Mouse (Mus musculus) cerebral cortex, adult 2 months (tissue): ENCODE results near the gene Ruvbl1.

Experiments
- WGBS: fragments of 180-500 bp; shearing (Covaris S2); methylation state at CpG from one replicate; pipeline ENCODE4 v1.1.7; 2018; 5-methylcytosine and 5-hydroxymethylcytosine counted together

Gene Ruvbl1

DNA sequence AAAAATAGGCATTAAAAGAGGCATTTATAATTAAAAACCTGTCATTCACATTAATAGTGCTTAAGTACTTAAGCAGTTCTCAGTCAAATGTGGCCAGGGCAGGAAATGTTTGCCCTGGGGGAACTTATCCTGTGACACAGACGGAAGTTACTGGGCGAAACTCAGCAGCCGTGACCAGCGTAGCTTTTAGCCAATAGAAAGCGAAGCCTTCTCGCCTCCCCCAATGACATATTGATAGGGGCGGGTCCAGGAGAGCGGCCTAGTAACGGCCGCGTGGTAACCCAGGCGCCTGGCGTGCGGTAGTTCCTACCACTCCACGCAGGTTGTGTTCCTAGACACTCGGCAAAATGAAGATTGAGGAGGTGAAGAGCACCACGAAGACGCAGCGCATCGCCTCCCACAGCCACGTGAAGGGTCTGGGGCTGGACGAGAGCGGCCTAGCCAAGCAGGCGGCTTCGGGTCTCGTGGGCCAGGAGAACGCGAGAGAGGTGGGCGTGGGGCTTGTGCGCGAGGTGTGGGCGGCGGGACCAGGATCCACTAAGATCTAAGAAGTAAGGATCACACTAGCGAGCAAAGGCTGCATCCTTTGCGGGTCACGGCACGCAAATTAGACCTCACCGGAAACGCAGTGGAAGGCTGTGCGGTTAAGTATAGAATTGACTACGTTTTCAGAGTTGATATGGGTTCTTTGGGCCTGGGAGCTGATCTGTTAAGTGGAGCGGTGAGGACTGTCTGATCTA, at the start of gene Ruvbl1:
Ruvbl1 (plus strand) TSS at position 229 of the 740 bp plus-strand sequence.
- under 1% methylated on average over 42 of the region's 42 CpGs for WGBS

DNA sequence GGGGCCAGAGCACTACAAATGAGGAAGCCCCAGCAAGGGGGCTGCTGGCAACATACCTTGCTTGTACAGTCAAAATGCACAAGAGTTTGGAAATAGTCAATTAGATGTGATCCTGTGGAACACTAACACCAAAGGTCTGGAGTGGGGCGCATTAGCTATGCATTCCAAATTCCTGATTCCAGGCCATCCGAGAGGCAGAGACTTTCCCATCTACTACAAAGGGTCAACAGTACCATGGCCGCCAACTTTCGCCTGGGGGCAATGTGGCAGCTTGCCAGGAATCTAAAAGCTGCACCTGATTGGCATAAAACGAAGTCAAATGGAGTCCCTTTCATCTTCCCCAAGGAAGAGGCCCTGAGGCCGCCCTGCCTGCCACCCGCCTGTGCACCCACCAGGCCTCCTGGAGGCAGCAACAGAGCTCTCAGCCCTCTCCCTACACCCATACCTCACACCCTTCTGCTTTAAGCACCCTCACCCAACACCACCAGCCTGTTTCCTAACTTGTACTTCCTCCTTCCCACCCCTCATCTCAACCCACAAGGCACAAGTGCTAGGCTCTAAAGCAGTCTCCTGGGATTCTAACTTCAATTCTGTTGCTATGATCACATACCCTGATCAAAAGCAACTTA, 49.0 kb upstream of the Ruvbl1 start:
- WGBS, result 74% methylated on average over 7 of the region's 7 CpGs

DNA sequence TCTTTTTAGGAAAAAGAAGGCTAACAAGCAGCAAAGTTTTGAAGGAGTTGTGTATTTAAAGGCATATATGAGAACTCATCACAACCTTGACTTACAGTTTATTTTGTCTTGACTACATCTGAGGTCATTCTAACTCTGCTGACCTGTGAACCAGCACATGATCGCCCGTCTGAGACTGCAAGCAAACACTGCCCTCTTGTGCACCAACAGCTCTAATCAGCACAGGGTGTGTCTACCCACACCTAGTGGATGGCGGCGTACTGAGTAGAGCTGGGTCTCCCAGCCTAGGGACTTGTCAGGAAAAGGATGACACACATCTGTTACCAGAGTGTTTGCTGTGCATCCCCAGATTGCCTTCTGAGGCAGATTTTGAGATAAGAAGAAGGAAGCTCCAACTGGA, 34.0 kb upstream of the Ruvbl1 start:
- 41% methylated on average over 4 of the region's 4 CpGs for WGBS

DNA sequence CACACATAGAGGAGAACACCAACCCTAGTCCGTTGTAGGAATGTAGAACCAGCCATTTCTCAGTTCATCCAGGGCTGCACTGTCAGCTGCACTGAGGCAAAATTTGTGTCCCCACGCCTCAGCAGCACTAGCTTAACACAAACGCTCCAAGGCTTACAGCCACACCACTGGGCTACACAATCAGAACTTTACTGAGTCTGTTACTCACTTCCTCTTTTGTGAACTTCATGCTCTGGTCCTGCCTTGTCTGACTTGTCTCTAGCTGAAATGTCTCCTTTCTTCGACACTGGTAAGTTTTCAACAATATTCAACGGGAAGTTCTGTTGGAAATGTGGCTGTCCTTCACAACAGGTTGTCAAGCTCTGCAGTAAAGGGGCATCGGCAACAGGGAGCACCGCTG, 29.6 kb upstream of the Ruvbl1 start:
- 84% methylated on average over 7 of the region's 7 CpGs for WGBS

GRCm38 (mm10) chr6:88439056-88439455, 26.2 kb upstream of the Ruvbl1 start:
- 37% methylated on average over 4 of the region's 4 CpGs for WGBS

DNA sequence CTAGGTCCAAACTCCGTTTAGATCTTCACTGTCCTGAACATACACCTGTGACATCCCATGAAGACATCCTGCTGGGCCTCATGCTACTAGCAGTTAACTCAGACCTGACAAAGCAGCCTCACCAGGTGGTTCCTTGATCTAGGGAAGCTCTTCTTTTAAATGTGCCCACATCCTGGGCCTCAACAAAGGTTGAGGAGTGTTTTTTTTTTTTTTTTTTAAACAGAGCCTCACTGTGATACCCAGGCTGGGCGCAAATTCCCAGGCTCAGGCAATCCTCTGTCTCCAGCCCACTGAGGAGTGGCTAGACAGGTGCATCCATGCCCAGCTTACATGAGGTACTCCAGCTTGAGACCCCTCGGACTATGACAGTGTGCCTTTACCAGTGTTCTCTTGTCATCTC, 22.7 kb upstream of the Ruvbl1 start:
- 88% methylated on average over 3 of the region's 3 CpGs for WGBS

DNA sequence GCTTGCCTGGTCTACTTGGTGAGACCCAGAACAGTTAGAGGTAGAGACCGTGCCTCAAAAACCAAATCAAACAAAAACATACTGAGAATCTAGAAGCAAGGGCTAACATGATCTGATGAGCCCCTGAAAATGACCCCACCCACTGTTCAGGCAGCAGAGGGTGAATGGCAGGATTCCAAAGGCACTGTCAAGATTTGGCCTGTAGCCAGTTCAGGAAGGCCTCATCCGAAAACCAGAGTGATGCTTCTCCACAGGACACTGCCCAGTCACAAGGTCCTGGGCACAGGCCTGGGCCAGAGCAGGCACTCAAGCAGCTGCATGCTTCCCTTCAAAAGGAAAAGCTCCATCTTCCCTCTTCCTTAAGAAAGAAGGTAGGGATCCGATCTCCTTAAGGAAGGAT, 21.8 kb upstream of the Ruvbl1 start:
- WGBS, result 84% methylated on average over 3 of the region's 3 CpGs

- WGBS, result 92% methylated on average over 7 of the region's 7 CpGs
Observed at GRCm38 (mm10) chr6:88444076-88444750, 21.0 kb upstream of the Ruvbl1 start.

GRCm38 (mm10) chr6:88445661-88446060, 19.5 kb upstream of the Ruvbl1 start:
- WGBS, result 12% methylated on average over 5 of the region's 5 CpGs

DNA sequence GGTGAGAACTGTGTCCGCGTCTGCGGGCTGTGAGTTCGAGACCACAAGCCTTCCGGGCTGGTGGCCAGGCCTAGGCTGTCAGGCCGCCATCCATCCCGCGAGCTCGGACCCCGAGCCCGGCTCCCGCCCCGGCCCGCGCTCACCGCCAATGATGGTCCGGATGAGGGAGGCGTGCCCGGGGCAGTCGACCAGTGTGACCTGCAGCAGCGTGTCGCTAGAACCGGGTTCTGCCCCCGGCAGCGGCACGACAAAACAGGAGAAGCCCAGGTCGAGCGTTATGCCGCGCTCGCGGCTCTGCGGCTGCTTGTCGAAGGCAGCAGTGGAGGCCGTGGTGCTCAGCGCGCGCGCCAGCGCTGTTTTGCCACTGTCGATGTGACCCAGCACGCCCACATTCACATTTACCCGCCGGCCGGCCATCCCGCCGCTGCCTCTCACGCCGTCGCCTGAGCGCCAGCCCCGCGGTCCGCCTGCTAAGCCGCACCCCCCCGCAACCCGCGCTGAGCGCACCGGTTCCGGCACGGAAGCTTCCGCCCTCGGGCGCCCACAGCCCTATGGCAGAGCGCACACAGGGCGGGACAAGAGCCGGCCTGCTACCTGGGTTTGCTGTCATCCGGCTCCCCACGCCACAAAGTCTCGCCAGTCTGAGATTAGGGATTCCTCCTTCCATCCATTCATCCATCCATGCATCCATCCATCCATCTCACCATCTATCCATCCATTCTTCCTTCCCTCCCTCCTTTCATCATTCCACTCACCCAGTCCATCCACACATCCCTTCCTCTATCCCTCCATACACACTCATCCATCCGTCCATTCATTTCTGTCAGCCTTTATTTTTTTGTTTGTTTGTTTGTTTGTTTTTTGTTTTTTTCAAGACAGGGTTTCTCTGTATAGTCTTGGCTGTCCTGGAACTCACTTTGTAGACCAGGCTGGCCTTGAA, 18.9 kb upstream of the Ruvbl1 start, which contains the start of gene Eefsec:
Eefsec (minus strand) TSS at position 477 of the 940 bp plus-strand sequence.
- 1% methylated on average over 72 of the region's 72 CpGs for WGBS

GRCm38 (mm10) chr6:88447454-88447853, 17.8 kb upstream of the Ruvbl1 start:
- 49% methylated on average over 4 of the region's 4 CpGs for WGBS

- WGBS, result 85% methylated on average over 2 of the region's 2 CpGs
Observed at GRCm38 (mm10) chr6:88454545-88454944, 10.7 kb upstream of the Ruvbl1 start.

- 61% methylated on average over 6 of the region's 6 CpGs for WGBS
Observed at GRCm38 (mm10) chr6:88469878-88470277, 4.7 kb downstream of the Ruvbl1 start.

DNA sequence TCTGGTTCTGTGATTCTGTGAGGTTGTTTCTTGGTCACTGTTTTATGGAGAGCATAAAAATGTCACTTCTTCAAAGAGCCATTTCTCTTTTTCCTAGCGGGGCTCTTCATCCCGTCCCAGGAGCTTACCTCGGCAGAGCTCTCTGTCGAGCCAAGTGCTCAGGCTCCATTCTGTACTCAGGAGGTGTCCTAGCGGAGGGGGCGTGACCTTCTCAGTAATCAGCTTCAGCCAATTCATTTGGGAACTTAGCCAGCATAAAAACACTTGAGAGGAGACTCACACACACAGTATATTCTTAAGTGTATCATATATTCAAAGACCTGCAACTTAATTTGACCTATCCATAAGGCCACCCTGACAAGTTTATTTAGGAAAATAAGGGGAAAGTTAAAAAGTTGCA, 15.2 kb downstream of the Ruvbl1 start:
- 76% methylated on average over 6 of the region's 6 CpGs for WGBS

DNA sequence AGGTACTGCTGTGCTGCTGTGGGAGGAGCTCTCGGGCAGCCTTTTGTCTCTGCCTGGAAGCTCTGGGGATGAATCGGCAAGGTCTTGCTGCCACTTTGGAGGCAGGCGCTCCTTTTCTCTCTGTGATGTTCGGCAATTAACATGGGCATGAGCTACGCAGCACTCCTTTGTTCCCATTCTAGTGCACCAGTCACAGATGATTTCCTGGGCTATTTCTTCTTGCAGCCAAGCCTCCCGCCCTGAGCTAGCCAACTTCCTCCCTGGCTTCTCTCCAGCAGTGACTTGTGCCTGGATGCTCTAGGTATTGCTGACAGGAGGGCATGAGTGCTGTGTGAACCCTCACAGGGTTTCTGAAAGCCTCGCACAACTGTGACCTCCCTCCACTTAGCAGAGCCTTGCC, 17.9 kb downstream of the Ruvbl1 start:
- WGBS, result 42% methylated on average over 7 of the region's 7 CpGs

DNA sequence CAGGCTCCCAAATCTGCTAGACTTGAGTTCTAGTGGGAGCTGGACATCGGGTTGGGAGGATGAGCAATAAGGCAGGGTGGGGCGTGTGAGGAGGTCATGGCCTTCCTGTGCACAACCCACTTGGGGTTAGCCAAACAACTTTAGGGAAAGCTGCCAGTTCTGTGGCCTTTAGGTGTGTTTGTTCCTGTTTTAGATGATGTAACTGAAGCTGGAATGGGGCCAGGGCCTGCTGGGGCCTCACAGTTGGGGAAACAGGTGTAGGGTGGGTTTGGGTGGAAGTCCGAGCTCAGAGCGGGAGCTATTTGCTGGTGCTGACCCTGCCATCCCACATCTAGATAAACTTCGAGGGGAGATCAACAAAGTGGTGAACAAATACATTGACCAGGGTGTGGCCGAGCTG, 20.2 kb downstream of the Ruvbl1 start:
- 81% methylated on average over 6 of the region's 6 CpGs for WGBS

GRCm38 (mm10) chr6:88486893-88487292, 21.7 kb downstream of the Ruvbl1 start:
- 41% methylated on average over 8 of the region's 8 CpGs for WGBS

- 64% methylated on average over 7 of the region's 7 CpGs for WGBS
Observed at GRCm38 (mm10) chr6:88489026-88489425, 23.8 kb downstream of the Ruvbl1 start.

DNA sequence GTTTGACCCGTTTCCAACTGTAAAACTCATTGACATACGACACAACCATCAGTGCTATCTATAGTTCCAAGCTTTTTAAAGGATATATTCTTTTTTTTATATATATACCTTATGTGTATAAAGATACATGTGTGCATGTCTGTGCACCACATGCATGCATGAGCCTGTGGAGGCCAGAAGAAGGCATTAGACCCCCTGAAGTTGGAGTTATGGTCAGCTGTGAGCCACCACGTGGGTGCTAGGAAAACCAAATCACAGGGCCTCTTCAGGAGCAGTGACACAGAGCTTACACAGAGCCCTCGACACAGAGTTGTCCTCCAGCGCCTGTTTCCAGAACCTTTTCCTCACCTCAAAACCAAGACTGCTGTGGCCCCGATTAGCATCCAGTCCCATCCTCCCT, 24.6 kb downstream of the Ruvbl1 start:
- WGBS, result 72% methylated on average over 6 of the region's 6 CpGs

DNA sequence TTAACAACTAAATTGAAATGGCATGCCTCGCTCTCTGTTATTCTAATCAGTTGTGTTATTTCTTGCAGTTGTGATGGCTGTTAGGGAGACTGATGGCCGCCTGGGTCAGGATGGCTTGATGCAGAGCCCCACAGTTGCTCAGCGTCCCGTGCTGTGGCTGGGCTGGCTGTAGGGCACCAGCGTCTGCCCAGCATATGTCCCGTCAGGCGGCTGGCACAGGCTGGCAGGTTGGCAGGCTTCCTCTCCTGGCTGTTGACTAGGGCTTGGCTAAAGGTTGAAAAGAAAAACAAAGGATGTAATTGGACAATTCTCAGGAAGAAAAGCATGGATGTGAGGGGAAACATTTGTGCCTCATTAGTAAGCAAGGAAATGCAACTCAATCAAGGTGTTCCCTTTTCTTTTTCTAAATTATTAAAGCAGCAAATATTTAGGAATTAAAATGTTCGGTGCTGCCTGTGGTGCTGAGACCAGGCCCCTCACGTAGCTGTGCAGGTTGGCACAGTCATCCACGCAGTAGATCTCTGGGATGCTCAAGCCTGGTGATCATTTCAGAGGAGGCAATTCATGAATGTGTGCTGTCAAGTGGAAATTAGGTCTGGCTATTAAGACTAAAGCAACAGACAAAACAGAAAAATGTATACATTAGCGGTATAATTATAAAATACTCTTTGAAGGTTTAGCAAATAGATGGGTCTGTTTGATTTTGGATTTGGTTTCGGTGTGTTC, 25.6 kb downstream of the Ruvbl1 start:
- WGBS, result 71% methylated on average over 12 of the region's 12 CpGs

DNA sequence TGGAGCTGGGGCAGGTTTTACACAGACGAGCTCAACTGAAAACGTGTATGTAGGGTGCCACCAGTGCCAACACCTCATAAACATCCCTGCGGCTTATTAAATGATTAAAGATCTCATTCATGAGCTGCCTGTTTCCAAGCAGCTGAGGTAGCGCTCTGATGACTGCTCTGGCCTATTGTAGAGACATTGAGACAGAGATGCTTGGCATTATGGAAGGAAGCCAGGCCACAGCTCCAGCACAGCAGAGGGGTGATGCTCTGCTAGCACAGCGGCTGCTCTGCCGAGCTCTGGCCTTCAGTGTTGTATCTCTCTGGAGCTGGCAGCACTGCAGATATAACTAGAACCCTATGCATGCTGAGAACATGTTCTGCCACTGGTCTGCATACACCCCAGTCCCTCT, 28.5 kb downstream of the Ruvbl1 start:
- 74% methylated on average over 6 of the region's 6 CpGs for WGBS
